Mouse (Mus musculus): ENCODE data around the gene Neu3.

The Neu3 gene

DNA sequence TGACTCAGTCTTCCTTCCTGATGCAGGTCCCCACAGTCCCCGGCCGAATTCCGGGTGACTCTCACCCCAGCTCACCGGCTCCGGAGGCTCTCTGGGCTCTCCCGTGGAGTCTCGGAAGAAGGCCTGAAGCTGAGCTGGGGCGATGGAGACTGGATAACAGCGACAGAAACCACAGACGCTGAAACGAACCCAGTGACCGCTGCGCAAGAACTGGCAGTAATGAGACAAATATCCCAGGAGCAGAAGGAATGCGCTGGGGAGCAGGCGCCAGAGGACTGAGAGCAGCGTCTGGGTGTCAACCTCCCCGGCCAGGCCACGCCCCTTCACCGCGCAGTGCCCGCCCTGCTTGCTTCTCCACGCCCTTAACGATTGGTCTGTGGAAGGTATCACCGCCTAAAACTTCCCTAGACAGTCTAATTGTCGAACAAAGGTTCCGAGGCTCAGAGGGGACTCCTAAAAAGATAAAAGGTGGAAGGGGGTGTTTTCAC is at the start of gene Neu3:
Gene Neu3, minus strand, starts transcription at position 335 of the 488 bp plus-strand sequence.
- DNase-seq = peak; percentile 97

DNA sequence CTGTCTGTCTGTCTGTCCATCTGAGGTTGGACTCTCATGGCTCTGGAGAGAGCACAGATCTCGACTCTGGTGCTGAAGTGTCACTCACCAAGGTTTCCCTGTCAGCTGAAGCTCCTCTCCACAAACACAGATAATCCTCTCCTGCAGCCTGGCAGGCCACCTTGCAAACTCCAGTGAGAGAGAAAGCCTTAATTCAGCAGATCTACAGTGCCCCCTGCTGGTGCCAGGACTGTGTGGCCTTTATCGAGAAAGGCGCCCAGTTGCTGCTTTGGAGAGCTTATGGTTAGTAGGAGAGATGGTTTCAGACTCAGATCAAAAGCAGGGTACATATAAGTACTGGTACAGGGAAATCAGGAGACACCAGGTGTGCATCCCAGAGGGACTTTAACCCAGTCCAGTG is 48.1 kb upstream of the Neu3 start:
- peak; percentile 92 for DNase-seq

DNA sequence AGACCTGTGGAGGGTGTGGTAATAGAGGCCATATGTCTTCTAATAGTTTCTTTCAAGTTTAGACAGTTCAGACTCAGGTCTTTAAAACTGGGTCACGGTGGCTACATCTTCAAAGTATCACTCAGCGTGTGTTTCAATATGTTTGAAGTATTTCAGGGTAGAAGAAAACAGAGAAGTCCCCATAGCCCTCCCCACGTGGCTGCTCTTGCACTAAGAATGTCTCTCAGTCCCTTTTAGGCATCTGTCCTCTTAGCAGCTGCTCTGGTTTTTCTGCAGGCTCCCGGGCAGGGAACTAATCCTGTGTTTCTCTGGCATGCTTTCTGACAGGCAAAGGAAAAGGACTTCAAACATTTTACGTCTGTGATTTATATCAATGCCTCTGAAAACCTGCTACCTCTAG is 47.7 kb upstream of the Neu3 start:
- no peak for DNase-seq

DNA sequence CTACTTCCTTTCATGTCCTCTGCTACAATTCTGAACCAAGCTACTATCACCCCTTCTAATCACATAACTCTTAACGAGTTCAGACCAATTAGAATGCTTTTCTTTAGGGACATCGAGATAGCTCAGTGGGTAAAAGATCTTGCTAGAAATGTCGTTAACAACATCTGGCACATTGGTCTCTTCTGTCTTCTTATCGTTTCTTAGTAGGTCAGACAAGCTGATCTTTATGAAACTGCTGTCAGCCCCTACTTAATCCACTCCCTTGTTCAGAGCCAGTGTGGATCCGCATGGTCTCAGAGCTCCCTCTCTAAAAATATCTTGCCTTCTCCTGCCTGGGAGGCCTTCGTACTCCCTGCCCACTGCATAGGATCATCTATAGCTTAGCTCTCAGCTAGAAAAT is 45.7 kb upstream of the Neu3 start:
- DNase-seq = no peak

DNA sequence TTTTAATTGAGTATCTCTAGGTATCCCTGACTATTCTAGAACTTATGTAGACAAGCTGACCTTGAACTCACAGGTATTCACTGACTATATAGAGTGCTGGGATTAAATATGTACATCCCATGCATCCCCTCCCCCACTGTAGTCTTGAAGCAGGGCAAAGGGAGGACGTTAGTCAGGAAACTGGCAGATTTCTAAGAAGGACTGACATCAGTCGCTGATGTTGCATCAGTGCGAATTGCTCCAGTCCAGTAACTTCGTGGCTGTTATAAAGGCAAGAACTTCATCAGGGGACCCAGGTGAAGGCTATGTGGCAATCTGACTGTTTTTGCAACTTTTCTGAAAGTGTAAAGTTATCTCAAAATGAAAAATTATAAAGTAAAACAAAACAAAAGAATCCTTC is 41.1 kb upstream of the Neu3 start:
- DNase-seq = peak; percentile 31

DNA sequence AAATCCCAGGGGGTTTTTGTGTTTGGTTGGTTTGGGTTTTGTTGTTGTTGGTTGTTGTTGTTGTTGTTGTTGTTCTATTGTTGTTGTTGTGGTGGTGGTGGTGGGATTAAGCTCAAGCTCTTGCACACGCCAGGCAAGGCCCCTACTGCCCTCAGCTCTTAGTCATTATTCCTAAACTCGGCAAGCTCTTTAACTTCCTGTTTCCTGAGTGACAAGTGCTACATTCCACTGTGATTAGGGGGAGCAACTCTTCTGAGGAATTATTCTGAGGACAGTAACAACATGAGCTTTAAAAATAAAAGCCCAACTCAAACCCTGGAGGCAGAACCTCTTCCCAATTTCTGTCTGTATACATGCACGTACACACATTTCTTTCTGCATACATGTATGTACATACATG is 37.0 kb upstream of the Neu3 start:
- no peak for DNase-seq

DNA sequence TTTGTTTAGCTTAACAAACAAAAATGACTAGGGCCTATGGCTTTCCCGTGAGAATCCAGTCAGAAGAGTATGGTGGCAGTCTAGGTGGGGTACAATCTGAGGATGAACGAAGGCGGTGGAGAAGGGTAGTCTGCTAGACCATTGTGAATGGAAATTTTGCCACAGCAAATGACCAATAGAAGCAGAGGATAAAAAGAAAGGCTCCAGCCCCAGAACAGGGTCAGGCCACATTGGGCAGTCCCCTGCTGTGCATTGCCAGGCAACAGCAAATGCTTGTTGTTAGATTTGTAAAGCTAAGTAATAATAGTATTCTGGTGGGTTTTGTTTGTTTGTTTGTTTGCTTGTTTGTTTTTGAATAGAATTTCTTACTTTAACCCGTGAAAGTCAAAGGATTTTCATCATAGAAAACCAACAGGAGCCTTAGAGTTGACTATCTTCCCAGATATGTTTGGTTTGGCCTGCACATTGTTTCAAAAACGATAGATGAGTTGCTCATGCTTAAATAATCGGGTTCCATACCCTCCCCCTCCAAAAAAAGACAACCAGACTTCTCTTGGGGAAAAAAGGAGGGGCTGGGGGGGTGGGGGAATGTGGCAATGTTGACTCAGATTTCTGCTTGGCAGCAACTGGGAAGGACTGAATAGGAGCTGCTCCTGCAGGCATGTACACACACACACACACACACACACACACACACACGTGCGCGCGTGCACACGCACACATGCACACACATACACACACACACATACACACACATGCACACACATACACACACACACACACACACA is 36.2 kb upstream of the Neu3 start:
- DNase-seq = no peak

DNA sequence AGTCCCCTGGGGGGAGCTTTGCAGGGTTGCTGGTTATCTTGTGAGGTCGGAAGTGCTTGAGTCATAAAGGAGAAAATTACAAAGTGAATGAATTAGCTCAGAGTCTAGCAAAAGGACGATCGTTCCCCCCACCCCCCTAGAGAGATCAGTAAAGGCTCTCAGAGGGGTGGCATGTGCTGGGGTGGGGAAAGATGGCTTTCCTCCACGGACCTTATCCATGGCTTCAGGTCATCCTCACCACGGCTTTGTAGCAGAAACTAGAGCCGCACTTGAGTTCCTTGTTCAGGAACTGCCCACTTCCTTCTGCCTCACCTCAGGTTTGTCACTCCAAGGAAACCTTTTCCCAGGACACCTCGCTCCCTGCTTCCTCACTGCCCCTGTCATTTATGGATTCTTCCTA is 35.1 kb upstream of the Neu3 start, which contains the start of gene Spcs2:
Gene Spcs2, minus strand, starts transcription at position 101 of the 400 bp plus-strand sequence.
- no peak for DNase-seq

DNA sequence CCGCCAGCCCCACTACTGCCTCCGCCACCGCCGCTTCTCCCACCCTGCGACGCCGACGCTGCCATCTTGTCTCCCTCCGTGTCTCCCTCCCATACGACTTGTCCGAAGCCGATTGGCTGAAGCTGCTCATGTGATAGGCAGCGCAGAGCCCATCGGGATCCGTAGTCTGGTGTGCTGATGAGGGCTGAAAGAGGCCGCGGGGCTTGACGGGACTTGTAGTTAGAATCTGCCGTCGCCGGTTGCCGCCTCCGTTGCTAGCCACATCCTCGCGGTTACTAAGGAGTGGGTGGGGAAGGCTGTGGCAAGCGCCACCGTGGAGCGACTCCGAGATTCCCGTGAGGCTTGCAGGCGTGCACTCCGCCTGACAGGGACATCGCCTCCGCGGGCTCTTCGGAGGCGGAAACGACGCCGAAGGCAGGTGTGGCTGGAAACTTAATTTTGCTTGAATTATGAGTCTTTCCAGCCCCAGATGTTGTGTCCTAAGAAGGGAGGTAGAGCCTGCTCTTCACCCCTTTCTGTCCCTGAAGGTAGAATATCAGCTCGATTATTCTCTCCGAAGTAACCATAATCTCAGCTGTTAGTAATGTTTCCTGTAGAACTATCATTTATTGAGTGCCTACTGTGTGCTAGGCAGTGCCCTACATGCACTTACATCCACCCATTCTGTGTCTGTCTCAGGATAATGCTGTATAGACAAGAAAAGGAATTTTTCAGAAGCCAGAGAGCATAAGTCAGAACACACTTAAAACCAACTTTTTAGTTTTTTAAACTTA is 30.8 kb upstream of the Neu3 start, which contains the start of gene Xrra1:
Gene Xrra1, plus strand, starts transcription at position 304 of the 773 bp plus-strand sequence.
- peak; percentile 99 for DNase-seq

DNA sequence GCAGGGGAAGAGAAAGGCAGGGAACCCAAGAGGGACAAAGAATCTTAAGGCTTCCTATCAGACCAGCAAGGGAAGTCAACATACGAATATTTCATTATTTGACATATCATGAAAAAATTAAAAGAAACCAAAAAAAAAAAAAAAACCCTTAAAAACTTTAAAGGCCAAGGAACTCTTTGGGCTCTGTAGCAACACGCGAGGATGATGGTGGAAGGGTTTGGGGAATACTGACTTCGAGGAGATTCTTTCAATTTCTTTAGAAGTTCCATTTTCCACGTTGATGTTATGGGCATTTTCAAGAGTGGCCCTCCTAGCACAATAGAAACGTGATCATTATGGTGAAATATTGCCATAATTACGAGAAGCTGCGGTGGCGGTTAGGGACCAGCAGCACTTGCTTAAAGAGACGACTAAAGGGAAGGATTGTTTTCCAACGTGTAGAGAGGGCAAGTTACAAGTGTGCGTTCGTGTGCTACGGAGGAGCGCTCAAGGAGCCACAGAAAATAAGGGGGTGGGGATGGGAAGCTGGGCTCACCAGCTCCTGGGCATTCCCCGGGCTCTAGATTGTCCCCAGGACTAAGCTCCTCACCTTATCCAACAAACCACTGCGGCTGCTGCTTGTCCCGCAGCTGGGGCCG is 30.1 kb upstream of the Neu3 start:
- no peak for DNase-seq

DNA sequence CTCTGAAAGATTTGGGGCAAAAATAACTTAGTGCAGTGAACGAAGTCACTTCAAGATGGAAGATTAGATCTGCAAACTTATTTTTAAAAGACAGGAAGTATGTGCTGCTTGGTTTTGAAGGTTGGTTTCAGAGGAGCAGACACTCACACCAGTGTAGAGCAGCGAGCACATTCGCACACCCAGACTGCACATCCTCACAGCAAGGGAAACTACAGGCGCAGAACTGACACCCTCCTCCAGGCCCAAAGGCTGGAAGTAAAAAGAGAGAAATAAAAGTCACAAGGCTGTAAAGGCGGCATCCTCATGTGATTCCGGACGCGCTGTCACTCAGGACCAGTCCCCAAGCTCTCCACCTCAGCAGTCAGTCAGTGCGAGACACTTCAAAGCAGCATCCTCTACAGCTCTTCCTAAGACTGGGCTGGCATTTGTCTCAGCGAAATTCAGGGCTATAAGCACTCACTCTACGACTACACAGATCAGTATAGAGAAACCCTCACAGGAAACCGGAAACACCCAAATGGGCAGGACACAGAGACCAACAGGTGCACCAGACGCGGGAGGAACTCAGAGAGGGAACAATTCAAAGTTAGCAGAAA is 28.1 kb upstream of the Neu3 start:
- DNase-seq = no peak

DNA sequence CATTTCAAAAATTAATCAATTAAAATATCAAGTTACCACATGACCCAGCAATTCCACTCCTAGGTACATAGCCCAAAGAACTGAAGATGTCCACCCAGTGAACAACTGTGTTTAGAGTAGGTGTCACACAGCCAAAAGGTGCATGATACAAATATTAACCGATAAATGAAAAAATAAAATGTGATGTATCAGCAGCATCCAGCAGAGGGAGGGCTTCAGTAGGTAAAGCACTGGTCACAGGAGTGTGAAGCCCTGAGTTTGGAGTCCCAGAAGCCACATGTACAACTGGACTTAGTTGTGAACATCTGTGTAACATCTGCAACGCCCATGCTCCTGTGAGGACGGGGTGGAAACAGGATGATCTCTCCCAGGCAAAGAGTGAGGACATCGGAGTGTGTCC is 26.1 kb upstream of the Neu3 start:
- DNase-seq = no peak

DNA sequence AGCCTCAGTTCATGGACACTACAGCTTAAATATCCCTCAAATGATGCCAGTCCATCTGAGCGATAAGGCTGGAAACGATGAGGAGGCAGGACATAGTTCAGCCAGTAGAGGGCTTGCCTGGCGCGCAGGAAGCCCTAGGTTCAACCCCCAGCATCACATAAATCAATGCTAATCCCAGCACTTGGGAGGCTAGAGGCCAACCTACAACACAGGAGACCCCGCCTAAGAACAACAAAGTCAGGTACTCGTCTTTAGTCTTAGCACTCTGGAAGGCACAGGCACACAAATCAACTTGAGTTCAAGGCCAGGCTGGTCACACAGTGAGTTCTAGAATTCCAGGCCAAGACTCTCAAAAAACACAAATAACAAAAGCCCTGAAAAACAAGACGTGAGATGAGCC is 25.1 kb upstream of the Neu3 start:
- DNase-seq = no peak

DNA sequence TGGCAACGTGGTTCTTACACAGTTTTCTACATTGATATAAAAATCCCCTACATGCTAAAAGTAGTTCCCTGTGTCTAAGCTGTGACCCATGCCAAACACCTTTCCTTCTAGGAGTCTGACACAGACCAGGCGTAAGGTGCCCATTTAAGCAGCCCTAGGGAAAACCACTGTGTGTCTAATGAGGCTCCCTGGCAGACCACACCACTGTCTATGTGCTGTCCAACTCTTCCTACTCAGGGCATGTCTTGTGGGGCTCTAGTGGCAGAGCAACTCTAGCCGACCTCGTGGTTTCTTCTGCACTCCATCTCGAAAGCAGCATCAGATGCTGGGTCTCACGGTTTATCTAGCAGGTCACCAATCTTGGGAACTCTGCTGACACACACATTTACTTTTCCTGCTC is 23.4 kb upstream of the Neu3 start:
- DNase-seq = no peak

DNA sequence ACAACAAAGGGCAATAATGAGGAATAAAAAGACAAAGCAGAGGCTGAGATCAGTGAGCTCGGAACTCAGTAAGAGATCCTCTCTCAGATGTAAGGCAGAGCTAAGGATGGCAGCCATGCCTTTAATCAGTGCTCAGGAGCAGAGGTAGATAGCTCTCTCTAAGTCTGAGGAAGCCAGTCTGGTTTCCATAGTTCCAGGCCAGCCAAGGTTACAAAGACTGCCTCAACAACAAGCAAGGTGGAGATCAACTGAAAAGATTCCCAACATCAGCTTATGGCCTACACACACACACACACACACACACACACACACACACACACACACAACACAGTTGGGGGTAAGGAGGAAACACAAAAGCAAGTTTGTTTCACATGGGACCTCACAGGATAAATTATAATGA is 22.9 kb upstream of the Neu3 start:
- DNase-seq = no peak

DNA sequence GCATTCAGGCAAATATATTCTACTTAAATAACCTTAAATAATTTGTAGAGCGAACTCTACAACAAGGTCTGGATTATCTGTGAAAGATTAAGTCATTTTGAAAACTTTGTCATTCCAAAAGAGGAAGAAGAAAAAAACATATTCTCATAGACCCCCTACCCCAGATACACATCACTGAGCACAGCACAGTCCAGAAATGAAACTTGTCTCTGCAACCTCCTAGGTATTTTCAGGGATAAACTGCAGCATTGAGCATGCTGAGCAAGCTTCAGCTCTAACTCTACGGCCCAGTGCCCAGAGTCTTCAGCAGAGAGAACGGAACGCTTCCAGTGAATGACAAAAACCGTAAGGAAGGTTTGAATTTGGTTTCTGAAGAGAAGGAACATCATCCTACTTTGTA is 22.3 kb upstream of the Neu3 start:
- no peak for DNase-seq

DNA sequence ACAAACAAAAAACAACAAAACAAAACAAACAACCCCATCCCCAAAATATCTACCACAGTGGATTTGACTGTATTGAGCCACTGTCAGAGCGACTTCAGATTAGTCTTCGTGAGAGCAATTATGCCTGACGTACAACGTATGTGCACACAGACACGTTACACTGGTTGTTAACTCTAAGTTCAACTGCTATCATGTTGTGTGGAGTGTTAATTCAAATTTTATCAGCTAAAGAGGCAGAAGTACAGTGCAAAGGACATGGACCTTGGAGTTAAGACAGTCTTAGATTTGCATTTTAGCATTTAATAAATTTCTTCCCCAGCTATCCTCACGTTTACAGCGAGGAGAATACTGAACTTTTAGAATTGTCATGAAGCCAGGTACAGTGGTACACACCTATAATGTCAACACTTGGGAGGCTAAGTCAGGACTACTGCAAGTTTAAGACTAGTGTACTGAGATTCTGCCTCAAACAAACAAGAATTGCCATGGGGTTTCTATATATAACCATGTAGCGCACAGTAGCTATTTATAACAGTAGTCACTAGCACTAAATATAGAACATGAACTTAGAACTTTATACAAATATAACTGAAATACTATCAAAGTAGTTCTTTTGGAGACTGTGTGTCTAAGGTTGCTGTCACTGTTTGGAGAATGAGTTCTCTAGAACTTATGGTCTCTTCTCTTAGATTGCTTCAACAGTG is 17.5 kb upstream of the Neu3 start:
- no peak for DNase-seq

DNA sequence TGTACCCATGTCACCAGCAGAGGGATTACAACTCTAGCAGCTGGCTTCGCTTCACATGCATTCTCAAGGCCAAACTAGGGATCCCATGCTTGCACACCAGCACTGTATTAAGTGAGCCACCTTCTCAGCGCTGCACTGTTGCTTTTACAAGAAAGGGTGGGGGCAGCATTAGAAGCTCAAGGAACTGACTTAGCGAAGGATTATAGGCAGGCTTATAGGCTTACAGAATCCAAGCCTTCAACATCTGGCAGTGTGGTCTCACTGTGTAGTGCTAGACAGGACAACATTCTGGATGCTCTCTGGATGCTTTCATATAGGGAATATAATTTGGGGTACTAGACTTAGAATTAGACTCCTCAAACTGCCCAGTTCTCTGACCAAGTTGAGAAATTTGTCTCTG is 10.0 kb upstream of the Neu3 start:
- DNase-seq = no peak

DNA sequence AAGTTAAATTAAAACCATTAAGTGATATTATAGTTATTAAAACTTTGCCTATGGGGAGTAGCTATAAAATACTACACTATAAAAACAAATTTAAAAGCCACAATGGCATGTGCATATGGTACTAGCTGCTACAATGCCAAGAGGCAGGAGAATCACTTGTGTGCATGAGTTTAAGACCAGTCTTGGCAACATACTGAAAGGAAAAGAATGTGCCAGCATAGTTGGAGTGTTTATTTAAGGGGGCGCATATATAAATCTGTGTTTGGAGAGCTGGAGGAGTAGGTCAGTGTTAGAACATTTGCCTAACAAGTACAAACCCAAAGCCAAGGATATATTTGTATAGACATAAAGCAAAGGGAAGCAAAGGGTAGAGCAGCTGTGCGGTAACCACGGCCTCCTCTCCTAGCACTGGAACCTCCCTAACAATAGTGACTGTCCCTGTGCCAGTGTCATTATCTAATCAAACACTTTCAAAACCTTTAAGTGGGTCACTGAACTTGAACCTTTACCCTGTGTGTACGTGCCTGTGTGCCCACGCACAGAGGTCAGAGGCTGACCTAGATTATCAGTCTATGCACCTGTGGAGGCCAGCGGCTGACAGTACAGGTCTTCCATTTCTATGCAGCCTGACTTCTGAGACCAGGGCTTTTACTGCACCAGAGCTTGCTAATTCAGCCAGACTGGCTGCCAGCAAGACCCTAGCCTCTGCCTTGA is 9.3 kb upstream of the Neu3 start:
- peak; percentile 53 for DNase-seq

DNA sequence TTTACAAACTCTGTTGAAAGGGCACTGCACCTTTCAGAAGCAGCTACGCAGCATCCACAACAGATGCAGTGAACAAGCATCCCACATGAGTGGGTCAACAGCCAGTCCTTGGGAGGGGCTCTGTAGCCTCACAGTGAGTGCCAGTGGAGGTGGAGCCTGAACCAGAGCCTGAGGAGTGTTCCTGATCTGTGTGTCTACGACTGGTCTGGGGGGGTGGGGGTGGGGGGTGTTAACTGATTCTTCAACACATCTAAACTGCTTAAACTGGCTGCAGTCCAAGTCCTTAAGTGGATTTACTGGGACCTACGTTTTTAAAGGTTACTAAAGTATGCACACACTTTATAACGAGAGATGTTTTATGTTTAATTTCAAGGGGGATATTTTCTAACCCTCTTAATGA is 8.6 kb upstream of the Neu3 start:
- peak; percentile 55 for DNase-seq

DNA sequence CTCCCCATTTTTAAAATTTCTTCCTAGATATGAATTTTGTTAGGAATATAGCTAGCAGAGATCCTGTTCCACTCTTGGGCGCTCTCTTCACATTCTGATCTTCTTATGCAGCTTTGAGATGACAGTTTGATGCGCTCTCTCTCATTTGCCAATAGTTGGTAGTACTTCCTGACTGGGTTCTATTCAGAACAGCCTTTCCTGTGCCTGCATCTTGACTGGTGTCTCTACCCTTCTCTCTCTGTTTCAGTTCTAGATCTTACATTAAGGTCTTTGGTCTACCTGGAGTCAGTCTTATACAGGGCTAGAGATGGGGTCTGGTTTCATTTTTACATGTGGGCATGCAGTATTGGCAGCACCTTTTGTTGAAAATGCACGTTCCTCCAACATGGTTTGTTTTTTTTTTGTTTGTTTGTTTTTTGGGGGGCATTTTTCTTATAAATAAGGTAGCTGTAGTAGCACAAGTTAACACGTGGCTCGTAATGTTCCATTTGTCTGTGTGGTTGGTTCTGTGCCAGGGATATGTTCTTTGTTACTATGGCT is 6.2 kb upstream of the Neu3 start:
- DNase-seq = no peak

DNA sequence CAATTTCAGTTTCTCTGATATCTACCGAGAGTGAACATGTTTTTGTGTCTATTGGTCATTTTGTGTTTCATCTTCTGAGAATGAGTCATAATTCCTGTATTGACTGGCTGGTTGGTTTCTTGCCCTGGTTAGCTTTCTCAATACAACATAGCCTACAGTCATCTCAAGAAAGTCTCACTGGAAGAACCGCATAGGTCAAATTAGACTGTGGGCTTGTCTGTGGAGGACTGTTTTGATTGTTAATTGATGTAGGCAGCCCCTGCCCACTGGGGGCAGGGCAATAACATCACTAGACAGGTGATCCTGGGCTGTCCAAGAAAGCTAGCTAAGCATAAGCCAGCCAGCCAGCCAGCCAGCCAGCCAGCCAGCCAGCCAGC is 5.6 kb upstream of the Neu3 start:
- DNase-seq = no peak
